Mouse (Mus musculus) CH12.LX (cell line): ENCODE measurements around the gene Recql5.

Experiments used
- CTCF ChIP-seq, 2 experiments: IDR thresholded peaks in 1 of 2; conservative IDR thresholded peaks in 1 of 2; 2 replicates each; pipeline ENCODE4 v1.5.1; 2011 to 2012; ENCODE audit warnings: low read depth in 2 of 2, low read length in 2 of 2, improper control_type of control experiment in 1 of 2, inconsistent platforms in 1 of 2, mild to moderate bottlenecking in 1 of 2, moderate library complexity in 1 of 2
- E2F4 ChIP-seq: IDR thresholded peaks from 2 replicates; pipeline ENCODE4 v1.6.1; 2011; ENCODE audit warnings: low read depth, low read length, improper control_type of control experiment; ENCODE audit not compliant: insufficient replicate concordance
- MAZ ChIP-seq: IDR thresholded peaks from 2 replicates; pipeline ENCODE4 v1.6.1; 2012; ENCODE audit warnings: low read depth, mild to moderate bottlenecking, inconsistent platforms, low read length, improper control_type of control experiment, moderate library complexity
- MYC ChIP-seq: IDR thresholded peaks from 2 replicates; pipeline ENCODE4 v1.6.1; 2011; ENCODE audit warnings: low read depth, mild to moderate bottlenecking, improper control_type of control experiment, low read length
- PAX5 ChIP-seq: IDR thresholded peaks from 2 replicates; pipeline ENCODE4 v1.6.1; 2012; ENCODE audit warnings: low read length, inconsistent platforms, mixed read lengths
- POLR2A ChIP-seq: IDR thresholded peaks from 2 replicates; pipeline ENCODE4 v1.6.1; 2011; ENCODE audit warnings: low read depth, mild to moderate bottlenecking, improper control_type of control experiment, low read length
- UBTF ChIP-seq: IDR thresholded peaks from 2 replicates; pipeline ENCODE4 v1.6.1; 2012; ENCODE audit warnings: low read depth, mild to moderate bottlenecking, inconsistent platforms, low read length, improper control_type of control experiment, moderate library complexity

GRCm38 (mm10) chr11:115933108-115933746, at the start of gene Recql5, which contains the start of gene Sap30bp:
- TF ChIP-seq E2F4, result peak; percentile 73; the same call in 1 of the 2 replicates
- TF ChIP-seq POLR2A, result peak; percentile 91
- TF ChIP-seq UBTF, result no peak
- no peak for TF ChIP-seq CTCF (conservative IDR thresholded peaks at IDR 0.05 in 1 of 2, IDR thresholded peaks at IDR 0.05 in 1 of 2; ENCODE audit: low read depth in 2 of 2, low read length in 2 of 2)
- peak; percentile 81 for TF ChIP-seq MYC
- peak; percentile 74 for TF ChIP-seq MAZ
- no peak for TF ChIP-seq PAX5
